Mouse (Mus musculus): Measurements from ENCODE around the gene Arv1. TPM values are rescaled to one million over a fixed set of nuclear protein-coding genes. Genes with fewer than 3 reads are reported as not detected.

Arv1 gene
- total and polyA plus RNA-seq, 3 experiments, result 5.0 to 22.0 (median 12.4) TPM

GRCm38 (mm10) chr8:124772389-124772788, 50.5 kb downstream of the Arv1 start:
- TF ChIP-seq POLR2AphosphoS5 (IDR thresholded peaks at IDR 0.05; ENCODE audit: insufficient replicate concordance, low read depth, low read length) (no peak), GATA2 (IDR thresholded peaks at IDR 0.05; ENCODE audit: borderline replicate concordance, low read depth, low read length) (no peak), CTCF (IDR thresholded peaks at IDR 0.05; ENCODE audit: low read depth, low read length) (no peak), TAL1 (conservative IDR thresholded peaks at IDR 0.05; ENCODE audit: low read depth, low read length) (no peak), GATA1 (IDR thresholded peaks at IDR 0.05; ENCODE audit: borderline replicate concordance, low read length) (no peak)
- no peaks in the 10 kb centered on the region; the same call in 1 of the 2 replicates for H3K9me3 ChIP-seq (replicated peaks)
- DNase-seq (ENCODE audit: low spot score) (no peak), ATAC-seq (ENCODE audit: extremely low read depth, insufficient number of reproducible peaks, low FRiP score, poor library complexity, severe bottlenecking) (no peak)
- H3K4me3 ChIP-seq (ENCODE audit: low read depth, low read length), result no peak overlapping the region
- H3K27me3 ChIP-seq (ENCODE audit: insufficient read depth, low read length), result 0 out of 2 replicates have a peak, but pooled peaks cover 3% of the 10 kb centered on the region
- no peaks in the 10 kb centered on the region for H3K36me3 ChIP-seq (replicated peaks)
- H3K4me1 ChIP-seq (ENCODE audit: insufficient read depth, low read depth, low read length), result peaks cover 2% of the 10 kb centered on the region; the same call in 1 of the 2 replicates

- H3K27me3 ChIP-seq (ENCODE audit: insufficient read depth, low read length), result 0 out of 2 replicates have a peak, but pooled peaks cover 3% of the 10 kb centered on the region
- ATAC-seq (ENCODE audit: extremely low read depth, insufficient number of reproducible peaks, low FRiP score, poor library complexity, severe bottlenecking) (no peak), DNase-seq (ENCODE audit: low spot score) (no peak)
- peaks cover 2% of the 10 kb centered on the region; the same call in 1 of the 2 replicates for H3K4me1 ChIP-seq (ENCODE audit: insufficient read depth, low read depth, low read length)
- no peaks in the 10 kb centered on the region; the same call in 1 of the 2 replicates for H3K9me3 ChIP-seq (replicated peaks)
- no peaks in the 10 kb centered on the region for H3K36me3 ChIP-seq (replicated peaks)
- no peak overlapping the region for H3K4me3 ChIP-seq (ENCODE audit: low read depth, low read length)
- no peak for TF ChIP-seq TAL1 (conservative IDR thresholded peaks at IDR 0.05; ENCODE audit: low read depth, low read length)
- TF ChIP-seq POLR2AphosphoS5 (IDR thresholded peaks at IDR 0.05; ENCODE audit: insufficient replicate concordance, low read depth, low read length), result no peak
- TF ChIP-seq GATA1 (IDR thresholded peaks at IDR 0.05; ENCODE audit: borderline replicate concordance, low read length), result no peak
- no peak for TF ChIP-seq GATA2 (IDR thresholded peaks at IDR 0.05; ENCODE audit: borderline replicate concordance, low read depth, low read length)
- TF ChIP-seq CTCF (IDR thresholded peaks at IDR 0.05; ENCODE audit: low read depth, low read length), result no peak
These were observed 53.8 kb downstream of the Arv1 start for GRCm38 (mm10) chr8:124775695-124776094.

DNA sequence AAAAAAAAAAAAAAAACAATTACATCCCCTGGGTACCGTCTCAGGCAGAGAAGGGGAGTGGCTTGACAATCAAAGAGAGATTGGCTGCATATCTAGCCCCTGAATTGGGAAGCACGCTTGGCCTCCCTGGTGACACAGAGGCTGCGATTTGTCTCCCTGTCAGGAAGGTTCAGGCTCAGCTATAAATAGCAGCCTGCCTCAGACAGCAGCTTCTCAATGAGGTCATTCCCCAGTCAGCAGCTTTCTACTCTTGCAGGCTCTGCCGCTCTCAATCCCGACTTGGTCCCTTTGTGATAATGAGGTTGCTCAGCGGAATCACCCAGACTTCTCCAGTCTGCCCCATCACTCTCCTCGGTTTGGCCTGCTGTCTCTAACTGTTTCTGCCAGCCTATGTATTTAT, 58.3 kb downstream of the Arv1 start:
- Histone ChIP-seq H3K4me3 (ENCODE audit: low read depth, low read length) (no peak overlapping the region), H3K4me1 (ENCODE audit: insufficient read depth, low read depth, low read length) (peaks cover 2% of the 10 kb centered on the region; the same call in 1 of the 2 replicates), H3K36me3 (replicated peaks) (no peaks in the 10 kb centered on the region), H3K9me3 (replicated peaks) (no peaks in the 10 kb centered on the region; the same call in 1 of the 2 replicates), H3K27me3 (ENCODE audit: insufficient read depth, low read length) (0 out of 2 replicates have a peak, but pooled peaks cover 3% of the 10 kb centered on the region)
- DNase-seq (ENCODE audit: low spot score) (no peak), ATAC-seq (ENCODE audit: extremely low read depth, insufficient number of reproducible peaks, low FRiP score, poor library complexity, severe bottlenecking) (no peak)
- TF ChIP-seq GATA1 (IDR thresholded peaks at IDR 0.05; ENCODE audit: borderline replicate concordance, low read length) (no peak), CTCF (IDR thresholded peaks at IDR 0.05; ENCODE audit: low read depth, low read length) (no peak), TAL1 (conservative IDR thresholded peaks at IDR 0.05; ENCODE audit: low read depth, low read length) (no peak), POLR2AphosphoS5 (IDR thresholded peaks at IDR 0.05; ENCODE audit: insufficient replicate concordance, low read depth, low read length) (no peak), GATA2 (IDR thresholded peaks at IDR 0.05; ENCODE audit: borderline replicate concordance, low read depth, low read length) (no peak)

DNA sequence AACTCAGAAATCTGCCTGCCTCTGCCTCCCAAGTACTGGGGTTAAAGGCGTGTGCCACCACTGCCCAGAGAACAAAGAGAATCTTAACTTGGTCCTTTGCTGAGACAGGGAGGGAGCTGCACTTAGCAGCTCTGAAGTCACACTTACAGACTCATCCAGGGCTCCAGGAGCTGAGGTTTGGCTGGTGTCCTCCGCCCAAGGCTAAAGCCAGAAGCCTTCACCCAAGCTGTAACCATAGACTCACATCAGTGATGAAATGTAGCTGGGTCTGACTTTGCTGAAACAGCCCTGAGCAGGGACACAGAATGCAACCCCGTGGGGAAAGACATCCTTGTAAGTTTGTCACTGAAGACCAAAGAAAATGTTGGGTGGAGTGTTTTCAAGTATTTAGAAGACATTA, 60.5 kb downstream of the Arv1 start:
- no peak overlapping the region for H3K4me3 ChIP-seq (ENCODE audit: low read depth, low read length)
- H3K4me1 ChIP-seq (ENCODE audit: insufficient read depth, low read depth, low read length), result no peaks in the 10 kb centered on the region
- H3K27me3 ChIP-seq (ENCODE audit: insufficient read depth, low read length), result no peaks in the 10 kb centered on the region
- TF ChIP-seq TAL1 (conservative IDR thresholded peaks at IDR 0.05; ENCODE audit: low read depth, low read length) (no peak), GATA2 (IDR thresholded peaks at IDR 0.05; ENCODE audit: borderline replicate concordance, low read depth, low read length) (no peak), POLR2AphosphoS5 (IDR thresholded peaks at IDR 0.05; ENCODE audit: insufficient replicate concordance, low read depth, low read length) (no peak), CTCF (IDR thresholded peaks at IDR 0.05; ENCODE audit: low read depth, low read length) (no peak), GATA1 (IDR thresholded peaks at IDR 0.05; ENCODE audit: borderline replicate concordance, low read length) (no peak)
- DNase-seq (ENCODE audit: low spot score) (no peak), ATAC-seq (ENCODE audit: extremely low read depth, insufficient number of reproducible peaks, low FRiP score, poor library complexity, severe bottlenecking) (no peak)
- no peaks in the 10 kb centered on the region for H3K36me3 ChIP-seq (replicated peaks)
- H3K9me3 ChIP-seq (replicated peaks), result 0 out of 2 replicates have a peak, but pooled peaks cover 2% of the 10 kb centered on the region

GRCm38 (mm10) chr8:124783228-124783627, 61.3 kb downstream of the Arv1 start:
- Histone ChIP-seq H3K27me3 (ENCODE audit: insufficient read depth, low read length) (no peaks in the 10 kb centered on the region), H3K9me3 (replicated peaks) (0 out of 2 replicates have a peak, but pooled peaks cover 2% of the 10 kb centered on the region), H3K4me1 (ENCODE audit: insufficient read depth, low read depth, low read length) (no peaks in the 10 kb centered on the region), H3K4me3 (ENCODE audit: low read depth, low read length) (no peak overlapping the region), H3K36me3 (replicated peaks) (no peaks in the 10 kb centered on the region)
- DNase-seq (ENCODE audit: low spot score), result no peak
- ATAC-seq (ENCODE audit: extremely low read depth, insufficient number of reproducible peaks, low FRiP score, poor library complexity, severe bottlenecking), result no peak
- TF ChIP-seq CTCF (IDR thresholded peaks at IDR 0.05; ENCODE audit: low read depth, low read length), result no peak
- no peak for TF ChIP-seq TAL1 (conservative IDR thresholded peaks at IDR 0.05; ENCODE audit: low read depth, low read length)
- TF ChIP-seq POLR2AphosphoS5 (IDR thresholded peaks at IDR 0.05; ENCODE audit: insufficient replicate concordance, low read depth, low read length), result no peak
- no peak for TF ChIP-seq GATA2 (IDR thresholded peaks at IDR 0.05; ENCODE audit: borderline replicate concordance, low read depth, low read length)
- no peak for TF ChIP-seq GATA1 (IDR thresholded peaks at IDR 0.05; ENCODE audit: borderline replicate concordance, low read length)

Other genes with a start within 250 kb of the Arv1 start
- gene Cog2, start 201.4 kb upstream of the Arv1 start, total RNA-seq (2014; fragmentation: Nextera tagmentation), result 17.6 and 20.3 TPM in 2 replicates
- gene Cog2, start 201.4 kb upstream of the Arv1 start, total RNA-seq (2017), result 39.3 and 40.2 TPM in 2 replicates
- gene Cog2, start 201.4 kb upstream of the Arv1 start, polyA plus RNA-seq (2012), result 16.3 and 17.5 TPM in 2 replicates
- gene Agt, start 152.4 kb upstream of the Arv1 start, total RNA-seq (2014; fragmentation: Nextera tagmentation), result not detected in 2 replicates
- gene Agt, start 152.4 kb upstream of the Arv1 start, total RNA-seq (2017), result not detected in 2 replicates
- gene Agt, start 152.4 kb upstream of the Arv1 start, polyA plus RNA-seq (2012), result not detected in 2 replicates
- gene Capn9, start 146.0 kb upstream of the Arv1 start, total RNA-seq (2014; fragmentation: Nextera tagmentation), result not detected in 2 replicates
- not detected in 2 replicates for gene Capn9, start 146.0 kb upstream of the Arv1 start, total RNA-seq (2017)
- not detected in 2 replicates for gene Capn9, start 146.0 kb upstream of the Arv1 start, polyA plus RNA-seq (2012)
- gene 2310022B05Rik, start 58.8 kb upstream of the Arv1 start, total RNA-seq (2014; fragmentation: Nextera tagmentation), result 26.9 and 27.9 TPM in 2 replicates
- gene 2310022B05Rik, start 58.8 kb upstream of the Arv1 start, total RNA-seq (2017), result 5.8 and 7.2 TPM in 2 replicates
- 16.8 and 20.3 TPM in 2 replicates for gene 2310022B05Rik, start 58.8 kb upstream of the Arv1 start, polyA plus RNA-seq (2012)
- gene Ttc13, start 156 bp upstream of the Arv1 start, total RNA-seq (2014; fragmentation: Nextera tagmentation), result 26.2 and 35.1 TPM in 2 replicates
- gene Ttc13, start 156 bp upstream of the Arv1 start, total RNA-seq (2017), result 30.4 and 35.5 TPM in 2 replicates
- 6.8 and 9.2 TPM in 2 replicates for gene Ttc13, start 156 bp upstream of the Arv1 start, polyA plus RNA-seq (2012)
- not detected in 2 replicates for gene Fam89a, start 29.7 kb downstream of the Arv1 start, total RNA-seq (2014; fragmentation: Nextera tagmentation)
- 0.35 TPM in 1 of 2 replicates, not detected in the other for gene Fam89a, start 29.7 kb downstream of the Arv1 start, total RNA-seq (2017)
- not detected in 2 replicates for gene Fam89a, start 29.7 kb downstream of the Arv1 start, polyA plus RNA-seq (2012)
- gene Trim67, start 71.0 kb downstream of the Arv1 start, total RNA-seq (2014; fragmentation: Nextera tagmentation), result not detected in 2 replicates
- gene Trim67, start 71.0 kb downstream of the Arv1 start, total RNA-seq (2017), result 0.05 TPM in 1 of 2 replicates, not detected in the other
- not detected in 2 replicates for gene Trim67, start 71.0 kb downstream of the Arv1 start, polyA plus RNA-seq (2012)
- 125 and 146 TPM in 2 replicates for gene Gnpat, start 140.9 kb downstream of the Arv1 start, total RNA-seq (2014; fragmentation: Nextera tagmentation)
- gene Gnpat, start 140.9 kb downstream of the Arv1 start, total RNA-seq (2017), result 129 and 131 TPM in 2 replicates
- gene Gnpat, start 140.9 kb downstream of the Arv1 start, polyA plus RNA-seq (2012), result 80.5 and 128 TPM in 2 replicates
- 49.3 and 61.9 TPM in 2 replicates for gene 2810004N23Rik, start 141.0 kb downstream of the Arv1 start, total RNA-seq (2014; fragmentation: Nextera tagmentation)
- 73.7 and 74.1 TPM in 2 replicates for gene 2810004N23Rik, start 141.0 kb downstream of the Arv1 start, total RNA-seq (2017)
- gene 2810004N23Rik, start 141.0 kb downstream of the Arv1 start, polyA plus RNA-seq (2012), result 41.9 and 52.6 TPM in 2 replicates
- gene Exoc8, start 175.6 kb downstream of the Arv1 start, total RNA-seq (2014; fragmentation: Nextera tagmentation), result 14.4 and 15.1 TPM in 2 replicates
- gene Exoc8, start 175.6 kb downstream of the Arv1 start, total RNA-seq (2017), result 22.8 and 24.8 TPM in 2 replicates
- gene Exoc8, start 175.6 kb downstream of the Arv1 start, polyA plus RNA-seq (2012), result 10.4 and 10.9 TPM in 2 replicates
- gene Sprtn, start 175.7 kb downstream of the Arv1 start, total RNA-seq (2014; fragmentation: Nextera tagmentation), result 42.4 and 43.5 TPM in 2 replicates
- 34.7 and 35.8 TPM in 2 replicates for gene Sprtn, start 175.7 kb downstream of the Arv1 start, total RNA-seq (2017)
- 13.0 and 21.7 TPM in 2 replicates for gene Sprtn, start 175.7 kb downstream of the Arv1 start, polyA plus RNA-seq (2012)
- gene Egln1, start 227.2 kb downstream of the Arv1 start, total RNA-seq (2014; fragmentation: Nextera tagmentation), result 39.3 and 40.8 TPM in 2 replicates
- 31.8 and 33.8 TPM in 2 replicates for gene Egln1, start 227.2 kb downstream of the Arv1 start, total RNA-seq (2017)
- gene Egln1, start 227.2 kb downstream of the Arv1 start, polyA plus RNA-seq (2012), result 17.6 and 19.9 TPM in 2 replicates